Mouse (Mus musculus): ENCODE results near the gene Tpbgl. TPM values are rescaled to one million over a fixed set of nuclear protein-coding genes. Genes with fewer than 3 reads are reported as not detected.

Tpbgl gene
- polyA plus RNA-seq, 1 experiment from 2014 or later, result 1.7 TPM

GRCm38 (mm10) chr7:99578246-99578645, 48.7 kb downstream of the Tpbgl start:
- Histone ChIP-seq H3K4me2 (no peak overlapping the region), H3K9ac (no peak overlapping the region), H3K4me3 (no peak overlapping the region), H3K27me3 (replicated peaks) (peaks cover 13% of the 10 kb centered on the region), H3K36me3 (0 out of 2 replicates have a peak, but pooled peaks cover under 1% of the 10 kb centered on the region), H3K4me1 (peaks cover 29% of the 10 kb centered on the region), H3K9me3 (no peaks in the 10 kb centered on the region), H3K27ac (replicated peaks) (no peak overlapping the region)
- ATAC-seq (ENCODE audit: extremely low read depth, insufficient number of reproducible peaks, low FRiP score, low TSS enrichment), result no peak
- WGBS, result 77% methylated on average over 3 of the region's 3 CpGs

Other genes starting within 250 kb of the Tpbgl start
- 25.3 and 25.4 TPM in 2 replicates for gene Gdpd5, start 245.7 kb downstream of the Tpbgl start, polyA plus RNA-seq (2015; fragmentation: Nextera tagmentation; extraction: Ambion mirVana)
- gene Klhl35, start 161.1 kb downstream of the Tpbgl start, polyA plus RNA-seq (2015; fragmentation: Nextera tagmentation; extraction: Ambion mirVana), result 0.45 and 0.84 TPM in 2 replicates
- gene Rps3, start 143.4 kb downstream of the Tpbgl start, polyA plus RNA-seq (2015; fragmentation: Nextera tagmentation; extraction: Ambion mirVana), result 492 and 539 TPM in 2 replicates
- 6.8 and 8.4 TPM in 2 replicates for gene Arrb1, start 91.6 kb downstream of the Tpbgl start, polyA plus RNA-seq (2015; fragmentation: Nextera tagmentation; extraction: Ambion mirVana)
- 1.6 TPM in 2 replicates for gene Slco2b1, start 84.2 kb upstream of the Tpbgl start, polyA plus RNA-seq (2015; fragmentation: Nextera tagmentation; extraction: Ambion mirVana)
- gene Olfr520, start 103.2 kb upstream of the Tpbgl start, polyA plus RNA-seq (2015; fragmentation: Nextera tagmentation; extraction: Ambion mirVana), result not detected in 2 replicates
- gene Olfr521, start 136.4 kb upstream of the Tpbgl start, polyA plus RNA-seq (2015; fragmentation: Nextera tagmentation; extraction: Ambion mirVana), result not detected in 2 replicates
- gene Neu3, start 201.3 kb upstream of the Tpbgl start, polyA plus RNA-seq (2015; fragmentation: Nextera tagmentation; extraction: Ambion mirVana), result 3.1 and 3.9 TPM in 2 replicates
- 0.15 and 0.18 TPM in 2 replicates for gene Xrra1, start 232.0 kb upstream of the Tpbgl start, polyA plus RNA-seq (2015; fragmentation: Nextera tagmentation; extraction: Ambion mirVana)
- 187 and 211 TPM in 2 replicates for gene Spcs2, start 236.4 kb upstream of the Tpbgl start, polyA plus RNA-seq (2015; fragmentation: Nextera tagmentation; extraction: Ambion mirVana)

All from heart, embryonic 13.5 days (tissue).